Mouse (Mus musculus) intestine, embryonic 16.5 days (tissue): ENCODE results near the gene Gsto2. TPM values are rescaled to one million over a fixed set of nuclear protein-coding genes. Genes with fewer than 3 reads are reported as not detected.

Experiments
- ATAC-seq: fragments of 200-750 bp; cut with Nextera tagmentation; 2 replicates; pipeline ENCODE4 v1.8.0; 2017; ENCODE audit warnings: moderate TSS enrichment, moderate library complexity
- H3K27ac ChIP-seq: fragments of 300-500 bp; sonication (generic); 2 replicates; pipeline ENCODE4 v1.5.1; 2014; ENCODE audit warnings: mild to moderate bottlenecking, low read length
- H3K27me3 ChIP-seq: fragments of 300-500 bp; sonication (generic); replicated peaks from 2 replicates; pipeline ENCODE4 v1.6.1; 2014; ENCODE audit warnings: low read length, control low read depth, mixed read lengths; ENCODE audit not compliant: control insufficient read depth, insufficient read depth
- H3K36me3 ChIP-seq: fragments of 300-500 bp; sonication (generic); 2 replicates; pipeline ENCODE4 v1.6.1; 2014; ENCODE audit warnings: low read length, control low read depth; ENCODE audit not compliant: control insufficient read depth, insufficient read depth
- H3K4me1 ChIP-seq: fragments of 300-500 bp; sonication (generic); 2 replicates; pipeline ENCODE4 v1.6.1; 2014; ENCODE audit warnings: low read length, control low read depth, mixed read lengths; ENCODE audit not compliant: control insufficient read depth, insufficient read depth
- H3K4me2 ChIP-seq: fragments of 300-500 bp; sonication (generic); 2 replicates; pipeline ENCODE4 v1.6.1; 2014; ENCODE audit warnings: low read depth, low read length, control low read depth
- H3K4me3 ChIP-seq: fragments of 300-500 bp; sonication (generic); 2 replicates; pipeline ENCODE4 v1.5.1; 2014; ENCODE audit warnings: mild to moderate bottlenecking, low read length
- H3K9ac ChIP-seq: fragments of 300-500 bp; sonication (generic); 2 replicates; pipeline ENCODE4 v1.6.1; 2014; ENCODE audit warnings: low read depth, low read length
- H3K9me3 ChIP-seq: fragments of 300-500 bp; sonication (generic); 2 replicates; pipeline ENCODE4 v1.6.1; 2016; ENCODE audit warnings: low read length, control low read depth; ENCODE audit not compliant: control insufficient read depth
- WGBS: fragments of 180-500 bp; shearing (Covaris S2); extraction: QIAGEN DNeasy Blood & Tissue Kit; methylation state at CpG from one replicate; pipeline ENCODE4 v1.1.7; 2014; 5-methylcytosine and 5-hydroxymethylcytosine counted together
- microRNA-seq: library from miRNA; unstranded; fragments of <30 nt; microRNA quantifications from one replicate; pipeline ENCODE4, GENCODE M21; 2016
- polyA plus RNA-seq: library from polyadenylated mRNA; unstranded; fragments of >200 nt; fragmentation: Nextera tagmentation; extraction: Ambion mirVana; gene quantifications from 2 replicates; pipeline ENCODE4 v1.2.1, GENCODE M21; 2015

The Gsto2 gene
- polyA plus RNA-seq, 1 experiment from 2014 or later: 0.68 TPM

- H3K4me1 ChIP-seq: no peaks in the 10 kb centered on the region
- no peak for ATAC-seq
- H3K9me3 ChIP-seq: no peaks in the 10 kb centered on the region
- no peaks in the 10 kb centered on the region for H3K27me3 ChIP-seq
- no peak overlapping the region for H3K27ac ChIP-seq
- no peaks in the 10 kb centered on the region for H3K36me3 ChIP-seq
- no peak overlapping the region for H3K4me3 ChIP-seq
- H3K4me2 ChIP-seq: no peak overlapping the region
- 73% methylated on average over 7 of the region's 7 CpGs for WGBS
- H3K9ac ChIP-seq: no peak overlapping the region
Measured at GRCm38 (mm10) chr19:47925819-47926218, 60.5 kb downstream of the Gsto2 start.

- Histone ChIP-seq H3K9ac (no peak overlapping the region), H3K36me3 (no peaks in the 10 kb centered on the region), H3K9me3 (no peaks in the 10 kb centered on the region), H3K4me2 (no peak overlapping the region), H3K4me3 (no peak overlapping the region), H3K27ac (no peak overlapping the region), H3K27me3 (no peaks in the 10 kb centered on the region), H3K4me1 (no peaks in the 10 kb centered on the region)
- no peak for ATAC-seq
- 89% methylated on average over 2 of the region's 2 CpGs for WGBS
Measured at GRCm38 (mm10) chr19:47927032-47927431, 61.7 kb downstream of the Gsto2 start.

GRCm38 (mm10) chr19:47929043-47929442, 63.7 kb downstream of the Gsto2 start:
- Histone ChIP-seq H3K9ac (no peak overlapping the region), H3K27me3 (no peaks in the 10 kb centered on the region), H3K27ac (no peak overlapping the region), H3K4me3 (no peak overlapping the region), H3K4me1 (no peaks in the 10 kb centered on the region), H3K9me3 (no peaks in the 10 kb centered on the region), H3K36me3 (no peaks in the 10 kb centered on the region), H3K4me2 (no peak overlapping the region)
- no peak for ATAC-seq
- 69% methylated on average over 4 of the region's 4 CpGs for WGBS

- H3K4me1 ChIP-seq: no peaks in the 10 kb centered on the region
- no peak overlapping the region for H3K4me2 ChIP-seq
- H3K9me3 ChIP-seq: no peaks in the 10 kb centered on the region
- WGBS: 40% methylated on average over 7 of the region's 7 CpGs
- H3K36me3 ChIP-seq: no peaks in the 10 kb centered on the region
- no peak overlapping the region for H3K9ac ChIP-seq
- H3K4me3 ChIP-seq: no peak overlapping the region
- H3K27me3 ChIP-seq: no peaks in the 10 kb centered on the region
- ATAC-seq: peak; percentile 75
- H3K27ac ChIP-seq: no peak overlapping the region
Measured at GRCm38 (mm10) chr19:47931982-47932638, 66.8 kb downstream of the Gsto2 start.

DNA sequence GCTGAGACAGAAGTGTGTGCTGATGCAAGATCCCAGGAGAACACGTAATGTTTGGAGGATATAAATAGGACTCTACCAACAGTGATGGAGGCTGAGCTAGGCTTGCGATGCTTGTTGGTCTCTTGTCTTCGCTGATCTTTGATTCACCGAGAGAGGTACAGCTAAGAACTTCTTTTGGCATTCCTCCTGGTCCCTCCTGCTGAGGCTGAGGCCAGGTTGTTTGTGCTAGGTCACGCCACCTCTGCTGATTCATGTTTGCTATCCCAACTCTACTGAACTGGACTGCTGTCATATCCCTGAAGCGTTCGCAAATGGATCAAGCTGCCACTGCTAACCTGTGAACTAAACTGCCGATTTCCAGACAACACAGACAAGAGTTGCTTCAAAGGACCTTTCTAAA, 68.8 kb downstream of the Gsto2 start:
- 85% methylated on average over 8 of the region's 8 CpGs for WGBS
- Histone ChIP-seq H3K4me3 (no peak overlapping the region), H3K27me3 (no peaks in the 10 kb centered on the region), H3K9ac (no peak overlapping the region), H3K9me3 (no peaks in the 10 kb centered on the region), H3K36me3 (no peaks in the 10 kb centered on the region), H3K27ac (no peak overlapping the region), H3K4me1 (no peaks in the 10 kb centered on the region), H3K4me2 (no peak overlapping the region)
- ATAC-seq: no peak

DNA sequence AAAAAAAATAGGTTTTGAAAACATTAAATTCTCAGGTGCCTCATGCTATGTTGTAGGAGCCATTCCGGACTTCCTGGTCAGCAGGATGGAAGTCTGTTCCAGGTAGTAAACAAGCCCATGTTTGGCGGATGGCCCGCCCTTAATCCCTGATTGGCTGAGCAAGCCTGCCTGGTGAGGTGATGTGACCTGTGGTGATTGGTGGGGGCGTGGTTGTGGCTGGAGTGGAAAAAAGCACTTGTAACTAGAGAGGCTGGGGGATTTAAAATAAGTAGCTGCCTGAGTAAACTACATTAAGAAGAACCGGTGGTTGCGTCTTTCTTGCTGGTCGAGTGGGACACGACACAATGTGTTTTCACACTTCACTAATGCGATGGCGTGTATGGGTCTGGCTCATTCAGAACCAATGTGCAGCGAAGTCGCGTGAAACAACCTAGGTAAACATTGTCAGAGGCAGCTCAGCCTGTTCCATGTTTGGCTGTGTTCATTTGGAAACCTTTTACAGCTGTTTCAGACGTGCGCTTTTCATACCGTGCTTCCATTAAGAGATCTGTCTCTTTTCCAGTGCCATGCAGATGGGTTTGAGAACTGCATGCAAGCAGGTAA, 69.4 kb downstream of the Gsto2 start:
- H3K27me3 ChIP-seq: no peaks in the 10 kb centered on the region
- no peak overlapping the region for H3K4me3 ChIP-seq
- H3K9ac ChIP-seq: no peak overlapping the region
- H3K9me3 ChIP-seq: no peaks in the 10 kb centered on the region
- H3K27ac ChIP-seq: no peak overlapping the region
- WGBS: 62% methylated on average over 16 of the region's 16 CpGs
- no peaks in the 10 kb centered on the region for H3K4me1 ChIP-seq
- H3K4me2 ChIP-seq: no peak overlapping the region
- H3K36me3 ChIP-seq: no peaks in the 10 kb centered on the region
- no peak for ATAC-seq

DNA sequence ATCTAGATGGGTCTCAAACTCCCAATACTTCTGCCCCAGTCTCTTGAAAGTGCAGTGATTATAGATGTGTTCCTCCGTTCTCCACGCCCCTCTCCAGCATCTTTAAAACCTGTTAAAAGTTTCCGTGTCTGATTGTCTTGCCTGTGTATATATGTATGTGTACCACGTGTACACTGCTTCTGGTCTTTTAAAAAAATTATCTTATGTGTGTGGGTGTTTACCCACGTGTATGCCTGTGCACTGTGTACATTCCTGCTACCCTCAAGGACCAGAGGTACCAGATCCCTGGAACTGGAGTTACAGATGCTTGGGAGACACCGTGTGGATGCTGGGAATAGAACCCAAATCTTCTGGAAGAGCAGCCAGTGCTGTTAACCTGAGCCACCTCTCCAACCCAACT, 70.2 kb downstream of the Gsto2 start:
- Histone ChIP-seq H3K4me3 (no peak overlapping the region), H3K9ac (no peak overlapping the region), H3K27ac (no peak overlapping the region), H3K9me3 (no peaks in the 10 kb centered on the region), H3K36me3 (no peaks in the 10 kb centered on the region), H3K4me1 (no peaks in the 10 kb centered on the region), H3K27me3 (no peaks in the 10 kb centered on the region), H3K4me2 (no peak overlapping the region)
- WGBS: 77% methylated on average over 6 of the region's 6 CpGs
- ATAC-seq: no peak

Small RNAs within 50 kb of the gene (microRNA-seq; reads per million reads assigned to microRNA genes)
- gene Gm22240: not detected

Other genes starting within 250 kb of the Gsto2 start
- 0.42 and 0.58 TPM in 2 replicates for gene Col17a1, start 173.4 kb upstream of the Gsto2 start, polyA plus RNA-seq
- 187 and 188 TPM in 2 replicates for gene Sfr1, start 133.9 kb upstream of the Gsto2 start, polyA plus RNA-seq
- gene Gsto1, start 10.6 kb upstream of the Gsto2 start, polyA plus RNA-seq: 588 and 626 TPM in 2 replicates
- gene Cfap43, start 53.8 kb downstream of the Gsto2 start, polyA plus RNA-seq: 0.11 and 0.15 TPM in 2 replicates
- 8.0 and 8.8 TPM in 2 replicates for gene Itprip, start 53.8 kb downstream of the Gsto2 start, polyA plus RNA-seq
- not detected in 2 replicates for gene Cfap58, start 72.1 kb downstream of the Gsto2 start, polyA plus RNA-seq